Mouse (Mus musculus) heart, postnatal 0 days (tissue): ENCODE data around the gene Chrm4.

Experiments used
- CTCF ChIP-seq: IDR thresholded peaks from 2 replicates; pipeline ENCODE4 v1.5.1; 2016; ENCODE audit warnings: antibody characterized with exemption, control low read depth, low read depth
- EP300 ChIP-seq: IDR thresholded peaks from 2 replicates; pipeline ENCODE4 v1.6.1; 2016; ENCODE audit warnings: antibody characterized with exemption, low read depth

DNA sequence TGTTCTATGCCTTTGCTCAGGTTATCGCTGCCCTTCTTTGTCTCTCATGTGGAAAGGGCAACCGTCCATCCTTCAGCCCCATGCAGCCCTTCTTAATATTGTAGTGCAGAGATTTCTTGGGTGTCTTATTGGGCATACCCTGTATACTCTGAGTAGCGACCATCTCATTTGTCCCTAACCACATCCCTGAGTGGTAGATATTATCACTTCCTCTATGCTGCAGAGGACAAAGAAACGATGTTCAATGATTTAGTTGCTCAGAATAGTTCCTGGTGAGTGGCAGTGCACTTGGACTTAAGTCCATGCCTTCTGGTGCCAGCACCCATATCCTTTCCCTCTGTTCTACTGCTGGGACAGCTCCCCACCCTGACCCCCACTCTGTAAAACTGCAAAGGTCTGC is 50.9 kb downstream of the Chrm4 start:
- TF ChIP-seq EP300 (no peak), CTCF (no peak)
